Mouse (Mus musculus): ENCODE measurements around the gene Gpx2.
"Not testable (repeated sequence)": the region's sequence is repeated elsewhere in the genome, so short reads cannot be mapped to it uniquely, and the experiment has no call there.

Gene Gpx2

DNA sequence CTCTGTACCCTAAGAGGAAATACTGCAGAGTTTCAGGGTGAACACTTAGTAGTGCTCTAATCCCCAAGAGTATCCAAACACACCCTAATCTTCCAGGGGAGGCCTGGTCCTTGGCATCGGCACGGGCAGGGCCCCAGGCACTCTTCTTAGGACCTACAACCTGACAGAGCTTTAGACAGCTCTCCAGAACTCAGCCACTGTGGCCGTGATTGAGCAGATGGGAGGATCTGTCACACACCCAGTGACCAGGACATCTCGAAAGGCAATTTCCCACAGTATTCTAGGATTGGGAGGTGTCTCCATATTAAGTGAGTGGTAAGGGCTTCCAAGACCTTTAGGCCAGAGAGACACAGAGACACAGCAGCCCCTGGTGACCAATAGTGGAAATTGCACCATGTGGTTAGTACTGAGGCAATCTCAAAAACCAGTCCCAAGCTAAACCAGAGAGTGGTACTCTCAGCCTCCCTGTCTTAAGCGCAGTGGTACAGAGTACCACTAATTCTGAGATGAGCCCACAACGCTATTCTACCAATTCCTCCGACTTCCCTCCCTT lies 8.4 kb upstream of the Gpx2 start:
- peak; percentile 70 for DNase-seq

GRCm38 (mm10) chr12:76803028-76803427 lies 7.7 kb upstream of the Gpx2 start:
- DNase-seq = no peak

DNA sequence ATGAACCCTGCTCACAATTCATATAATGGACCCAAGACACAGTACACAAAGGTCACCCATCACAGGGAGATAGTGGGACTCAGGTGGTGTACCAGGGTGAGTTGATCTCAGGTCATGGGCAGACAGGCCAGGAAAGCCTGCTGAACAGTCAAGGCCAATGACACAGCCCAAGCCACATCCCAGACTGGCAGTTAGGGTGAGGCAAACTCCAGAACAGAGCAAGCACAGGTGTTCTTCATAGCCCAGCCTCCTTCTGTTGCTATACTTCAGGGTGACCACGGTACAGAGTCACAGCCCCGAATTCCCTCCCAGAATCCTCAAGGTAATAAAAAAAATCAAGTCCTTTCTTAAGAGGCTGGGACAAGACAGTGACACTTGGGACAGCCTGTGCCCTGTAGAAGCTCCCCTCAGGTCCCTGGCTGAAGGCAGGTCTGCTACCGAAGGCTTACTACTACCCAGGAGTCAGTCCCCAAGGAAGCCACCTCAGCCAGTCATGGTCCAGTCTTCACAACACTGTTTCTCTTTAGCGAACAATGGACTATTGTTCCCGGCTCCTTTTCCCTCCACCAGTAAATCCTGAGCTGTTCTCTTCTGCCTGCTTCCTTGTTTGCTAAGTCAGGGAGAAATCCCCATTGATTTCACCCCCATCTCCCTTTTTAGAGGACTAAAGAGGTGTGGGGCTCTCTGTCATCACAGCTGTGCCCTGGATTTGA lies 2.8 kb upstream of the Gpx2 start:
- DNase-seq = no peak

DNA sequence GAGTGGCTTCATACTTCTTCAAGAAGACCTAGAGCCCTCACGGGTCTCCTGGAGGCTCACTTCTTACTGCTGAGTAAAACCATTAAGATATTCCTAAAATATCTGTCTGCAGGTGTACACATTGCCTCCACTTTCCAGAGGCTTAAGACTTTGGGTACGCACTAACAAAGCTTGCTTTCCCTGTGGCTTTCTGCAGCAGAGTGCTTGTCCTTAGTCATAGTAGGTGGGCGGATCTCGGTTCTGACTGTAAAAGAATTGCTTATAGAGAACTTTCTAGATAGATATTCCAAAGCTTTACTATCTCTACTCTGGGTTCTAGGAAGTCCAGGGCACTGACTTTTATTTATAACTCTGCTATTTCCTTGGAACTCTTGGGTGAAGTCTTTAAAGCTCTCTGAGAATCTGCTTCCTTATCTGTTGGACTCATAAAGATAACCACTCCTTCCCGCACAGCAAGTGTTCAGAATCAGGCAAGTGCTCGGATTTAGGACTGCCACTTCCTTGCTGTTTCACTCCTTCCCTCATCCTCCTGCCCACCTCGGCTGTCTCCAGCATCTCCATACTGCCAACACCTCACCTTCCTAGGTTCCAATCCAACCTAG lies 1.7 kb upstream of the Gpx2 start:
- DNase-seq = no peak

- DNase-seq = not testable (repeated sequence)
Observed at GRCm38 (mm10) chr12:76792540-76792939, 2.8 kb downstream of the Gpx2 start.

- no peak for DNase-seq
Observed at GRCm38 (mm10) chr12:76790446-76791084, 4.8 kb downstream of the Gpx2 start.

- no peak for DNase-seq
Observed at GRCm38 (mm10) chr12:76784056-76784619, 11.2 kb downstream of the Gpx2 start.

- DNase-seq = no peak
Observed at GRCm38 (mm10) chr12:76780639-76781468, 14.5 kb downstream of the Gpx2 start.

DNA sequence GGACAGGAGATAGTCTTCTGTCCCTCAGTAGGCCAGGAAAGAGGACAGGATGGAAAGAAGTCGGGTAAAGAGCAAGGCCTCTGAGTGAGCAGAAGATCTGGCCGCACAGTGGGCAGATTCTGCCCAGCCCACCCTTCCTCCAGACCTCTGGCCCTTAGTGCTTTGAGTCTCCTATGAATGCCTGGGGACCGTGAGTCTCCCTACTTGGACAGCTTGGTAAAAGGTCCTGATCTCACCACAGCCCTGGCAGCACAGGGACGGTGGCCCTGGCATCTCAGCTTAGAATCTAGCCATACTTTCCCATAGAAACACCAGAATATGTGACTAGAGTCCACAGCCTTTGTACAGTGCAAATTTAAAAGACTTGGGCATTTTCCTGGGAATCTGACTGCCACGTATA lies 15.4 kb downstream of the Gpx2 start:
- DNase-seq = no peak

- DNase-seq = no peak
Observed at GRCm38 (mm10) chr12:76778305-76779083, 16.9 kb downstream of the Gpx2 start.

DNA sequence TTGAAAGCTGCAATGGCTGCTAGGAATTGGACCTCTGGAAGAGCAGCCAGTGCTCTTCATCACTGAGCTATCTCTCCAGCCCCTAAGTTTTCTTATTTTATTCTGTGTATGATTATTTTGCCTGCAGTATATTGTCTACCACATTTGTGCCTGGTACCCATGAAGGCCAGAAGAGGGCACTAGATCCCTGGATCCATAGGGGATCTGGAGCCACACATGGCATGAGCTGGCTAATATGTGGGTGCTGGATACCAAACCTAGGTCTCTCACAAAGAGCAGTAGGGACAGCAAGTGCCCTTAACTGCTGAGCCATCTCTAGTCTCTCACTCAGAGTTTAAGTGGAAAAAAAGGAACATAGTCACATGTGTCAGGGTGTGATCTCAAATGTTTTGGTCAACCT lies 17.5 kb downstream of the Gpx2 start:
- no peak for DNase-seq

- DNase-seq = no peak
Observed at GRCm38 (mm10) chr12:76776898-76777297, 18.5 kb downstream of the Gpx2 start.

DNA sequence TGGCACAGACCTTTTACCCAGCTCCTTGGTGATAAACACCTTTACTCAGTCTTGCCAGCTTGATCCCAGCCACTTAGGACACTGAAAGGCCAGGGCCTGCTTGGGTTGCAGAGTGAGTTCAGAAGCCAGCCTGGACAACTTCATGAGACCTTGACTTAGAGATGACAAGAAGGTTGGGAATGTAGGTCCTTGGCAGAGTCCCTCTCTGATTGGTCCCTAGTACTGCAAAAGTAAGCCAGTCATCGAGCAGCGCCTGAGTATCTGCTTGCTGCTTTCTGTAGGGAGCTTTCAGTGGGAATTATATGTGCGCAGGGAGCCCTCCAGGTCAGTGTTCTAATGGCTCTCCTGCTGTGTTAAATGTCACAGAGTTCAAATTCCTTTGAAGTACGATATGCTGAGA lies 20.2 kb downstream of the Gpx2 start:
- no peak for DNase-seq

GRCm38 (mm10) chr12:76774652-76775051 lies 20.7 kb downstream of the Gpx2 start:
- DNase-seq = no peak

DNA sequence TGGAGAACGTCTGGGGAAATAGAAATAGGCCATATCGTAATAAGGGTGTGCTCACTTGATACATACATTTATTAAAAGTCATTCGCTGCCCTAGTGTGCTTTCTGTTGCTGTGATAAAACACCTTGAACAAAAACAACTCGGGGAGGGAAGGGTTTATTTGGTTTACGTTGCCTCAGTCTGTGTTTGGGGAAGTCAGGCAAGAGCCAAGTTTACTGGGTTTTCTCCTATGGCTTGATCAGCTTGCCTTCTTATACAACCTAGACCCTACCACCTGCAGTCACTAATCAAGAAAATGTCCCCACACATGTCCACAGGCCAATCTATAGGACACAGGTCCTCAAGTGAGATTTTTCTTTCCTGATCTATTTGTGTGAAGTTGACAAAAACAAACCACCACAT lies 23.8 kb downstream of the Gpx2 start:
- DNase-seq = no peak

GRCm38 (mm10) chr12:76770841-76771500 lies 24.4 kb downstream of the Gpx2 start:
- DNase-seq = no peak

GRCm38 (mm10) chr12:76765901-76766630 lies 29.3 kb downstream of the Gpx2 start:
- no peak for DNase-seq

- DNase-seq = peak; percentile 82
Observed at GRCm38 (mm10) chr12:76765354-76765851, 30.0 kb downstream of the Gpx2 start, which contains the start of the genes Churc1 and Fntb. Gene Churc1, plus strand, starts transcription at chr12:76765538. Gene Fntb, plus strand, starts transcription at chr12:76765589.

DNA sequence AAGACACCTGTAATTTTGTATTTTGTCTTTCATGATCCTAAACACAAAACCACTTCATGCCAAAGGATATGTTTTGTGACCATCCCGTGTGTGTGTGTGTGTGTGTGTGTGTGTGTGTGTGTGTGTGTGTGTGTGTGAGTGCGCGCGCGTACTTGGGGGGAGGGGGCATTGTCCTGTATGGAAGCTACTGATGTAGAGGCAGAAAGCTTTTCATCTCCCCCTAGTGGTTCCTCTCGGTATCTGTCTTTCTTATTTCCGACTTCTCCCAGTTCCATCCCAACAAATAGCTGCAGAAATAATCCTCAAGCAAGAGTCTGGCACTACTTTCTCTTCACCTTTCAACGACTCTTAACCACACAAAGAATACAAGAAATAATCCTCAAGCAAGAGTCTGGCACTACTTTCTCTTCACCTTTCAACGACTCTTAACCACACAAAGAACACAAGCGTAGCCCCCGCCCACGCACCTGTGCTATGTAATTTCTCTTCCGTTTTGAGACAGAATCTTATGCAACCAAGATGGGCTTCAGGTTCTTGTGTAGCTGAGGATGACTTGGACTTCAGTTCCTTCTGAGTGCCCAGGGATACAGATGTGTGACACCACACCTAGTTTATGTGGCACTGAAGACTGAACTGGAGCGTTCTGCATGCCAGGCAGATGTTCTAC lies 42.6 kb downstream of the Gpx2 start:
- peak; percentile 69 for DNase-seq

All from cerebellum, adult 8-10 months (tissue).